Mouse (Mus musculus) lung, postnatal 0 days (tissue): Measurements from ENCODE around the gene Thegl.

Experiments
- CTCF ChIP-seq: IDR thresholded peaks from 2 replicates; pipeline ENCODE4 v1.5.1; 2016; ENCODE audit warnings: antibody characterized with exemption, mild to moderate bottlenecking
- EP300 ChIP-seq: IDR thresholded peaks from 2 replicates; pipeline ENCODE4 v1.6.1; 2016; ENCODE audit warnings: antibody characterized with exemption, mild to moderate bottlenecking, control low read depth

DNA sequence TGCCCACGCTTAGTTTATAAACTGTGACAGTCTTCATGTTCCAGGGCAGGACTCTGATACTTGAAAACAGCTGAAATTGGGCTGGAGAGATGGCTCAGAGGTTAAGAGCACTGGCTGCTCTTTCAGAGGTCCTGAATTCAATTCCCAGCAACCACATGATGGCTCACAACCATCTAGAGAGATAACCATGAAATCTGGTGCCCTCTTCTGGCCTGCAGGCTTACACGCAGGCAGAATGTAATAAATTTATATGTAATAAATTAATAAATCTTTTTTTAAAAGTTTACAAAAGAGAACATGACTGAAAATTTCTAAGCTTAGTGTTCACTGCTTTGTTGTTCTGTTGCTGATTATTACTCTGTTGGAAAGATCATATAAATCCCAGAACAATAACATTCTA lies 55.2 kb downstream of the Thegl start:
- peak; percentile 40 for TF ChIP-seq CTCF
- no peak for TF ChIP-seq EP300
